Mouse (Mus musculus): ENCODE measurements at regions not wholly inside any gene's neighbourhood (a gene's known extent, or its start where the extent isn't known, plus 50 kb on each side); places are given as distances from the start of the nearest gene placed in this dataset.

DNA sequence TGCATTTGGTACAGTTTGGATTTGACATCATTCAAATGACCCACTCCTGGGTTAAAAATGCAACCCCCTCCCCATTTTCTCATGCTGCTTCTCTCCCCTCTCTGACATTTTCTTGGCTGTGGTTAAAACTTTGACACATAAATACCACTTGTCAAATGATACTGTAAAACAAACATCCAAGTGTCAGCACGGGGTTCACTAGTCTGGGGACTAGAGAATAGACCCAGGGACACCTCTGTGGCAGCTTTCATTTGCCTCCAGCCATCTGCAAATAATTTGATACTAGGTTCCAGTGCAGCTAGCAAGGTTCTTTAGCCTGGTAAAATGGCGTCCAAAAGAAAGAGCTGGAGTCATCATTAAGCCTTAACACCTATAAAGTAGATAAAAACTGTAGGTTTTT is 312.7 kb upstream of the Sfrp2 start:
- Histone ChIP-seq H3K79me2 (replicated peaks; ENCODE audit: control insufficient read depth, extremely low read depth, insufficient read depth, poor library complexity, severe bottlenecking) (no peaks in the 10 kb centered on the region), H3K9me3 (replicated peaks; ENCODE audit: low read length) (no peaks in the 10 kb centered on the region), H3K9ac (ENCODE audit: insufficient read depth, low read depth) (no peak overlapping the region), H3K4me1 (ENCODE audit: control insufficient read depth in 1 of 2, insufficient read depth in 2 of 2) (0 out of 4 replicates have a peak, but pooled peaks cover 0 to 4% of the 10 kb centered on the region in 2 experiments), H3K4me3 (replicated peaks in 1 of 3; ENCODE audit: low read depth in 2 of 3, low read length in 2 of 3, poor library complexity in 1 of 3) (no peak overlapping the region), H3K27ac (ENCODE audit: insufficient read depth, low read depth) (no peak overlapping the region), H3K36me3 (replicated peaks in 1 of 2; ENCODE audit: control insufficient read depth in 1 of 2, insufficient read depth in 1 of 2, low read length in 1 of 2) (no peaks in the 10 kb centered on the region), H3K4me2 (ENCODE audit: insufficient read depth, low read depth, poor library complexity, severe bottlenecking) (no peak overlapping the region), H3K27me3 (replicated peaks) (no peaks in the 10 kb centered on the region)
- dilution Hi-C loops (cut with MboI; ENCODE audit: extremely low pct_ligation_motif_present, extremely low pct_unique_long_range_greater_than_20kb, low sequenced_read_pairs) (no loop called here), in situ Hi-C loops (cut with MboI; ENCODE audit: low pct_ligation_motif_present, low pct_unique_long_range_greater_than_20kb, low sequenced_read_pairs) (no loop called here)
- no peak for DNase-seq (ENCODE audit: extremely low read depth)
- TF ChIP-seq ETS1 (conservative IDR thresholded peaks at IDR 0.05; ENCODE audit: low read depth, low read length) (no peak), ELF1 (IDR thresholded peaks at IDR 0.05; ENCODE audit: low read depth, low read length) (no peak), POLR2A (IDR thresholded peaks at IDR 0.05; ENCODE audit: low read depth, low read length) (no peak), MAZ (IDR thresholded peaks at IDR 0.05; ENCODE audit: low read depth, low read length) (no peak), BHLHE40 (IDR thresholded peaks at IDR 0.05; ENCODE audit: low read depth, low read length) (no peak), ZMIZ1 (IDR thresholded peaks at IDR 0.05; ENCODE audit: low read depth, low read length) (no peak), MAX (IDR thresholded peaks at IDR 0.05; ENCODE audit: low read length) (no peak), MYC (IDR thresholded peaks at IDR 0.05; ENCODE audit: low read depth, low read length) (no peak), TCF12 (IDR thresholded peaks at IDR 0.05; ENCODE audit: low read depth, low read length) (no peak), E2F4 (IDR thresholded peaks at IDR 0.05; ENCODE audit: insufficient replicate concordance, low read depth, low read length) (no peak), MEF2A (IDR thresholded peaks at IDR 0.05; ENCODE audit: borderline replicate concordance, low read depth, low read length) (no peak), SMC3 (IDR thresholded peaks at IDR 0.05; ENCODE audit: low read depth, low read length) (no peak), MAFK (IDR thresholded peaks at IDR 0.05; ENCODE audit: insufficient replicate concordance, low read length) (no peak), JUN (IDR thresholded peaks at IDR 0.05; ENCODE audit: insufficient read depth, low read depth, low read length) (no peak), EP300 (IDR thresholded peaks at IDR 0.05; ENCODE audit: low read length) (no peak), ZKSCAN1 (IDR thresholded peaks at IDR 0.05; ENCODE audit: borderline replicate concordance, low read depth, low read length) (no peak), RAD21 (IDR thresholded peaks at IDR 0.05; ENCODE audit: low read depth, low read length) (no peak)

DNA sequence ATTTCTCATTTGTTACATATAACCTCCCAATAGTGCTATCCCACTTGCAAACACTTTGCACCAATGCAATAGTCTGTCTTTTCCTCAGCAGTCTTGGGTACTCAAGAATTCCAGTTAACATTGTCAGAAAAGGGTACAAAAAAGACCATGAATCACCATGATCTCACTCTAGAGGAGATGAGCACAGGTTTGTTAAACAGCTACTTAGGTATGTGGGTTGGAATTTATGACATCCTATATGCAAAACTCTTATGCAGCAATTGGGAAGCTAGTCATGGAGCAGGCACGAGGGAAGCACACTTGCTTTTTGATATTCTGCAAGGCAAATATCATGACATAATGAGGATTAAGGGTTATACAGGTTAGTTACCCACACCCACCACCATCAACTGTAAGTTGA is 307.7 kb upstream of the Sfrp2 start:
- Histone ChIP-seq H3K27me3 (replicated peaks) (no peaks in the 10 kb centered on the region), H3K79me2 (replicated peaks; ENCODE audit: control insufficient read depth, extremely low read depth, insufficient read depth, poor library complexity, severe bottlenecking) (no peaks in the 10 kb centered on the region), H3K36me3 (replicated peaks in 1 of 2; ENCODE audit: control insufficient read depth in 1 of 2, insufficient read depth in 1 of 2, low read length in 1 of 2) (no peaks in the 10 kb centered on the region), H3K27ac (ENCODE audit: insufficient read depth, low read depth) (no peak overlapping the region), H3K4me2 (ENCODE audit: insufficient read depth, low read depth, poor library complexity, severe bottlenecking) (no peak overlapping the region), H3K4me1 (ENCODE audit: control insufficient read depth in 1 of 2, insufficient read depth in 2 of 2) (0 out of 4 replicates have a peak, but pooled peaks cover 0 to 4% of the 10 kb centered on the region in 2 experiments), H3K4me3 (replicated peaks in 1 of 3; ENCODE audit: low read depth in 2 of 3, low read length in 2 of 3, poor library complexity in 1 of 3) (no peak overlapping the region), H3K9ac (ENCODE audit: insufficient read depth, low read depth) (no peak overlapping the region), H3K9me3 (replicated peaks; ENCODE audit: low read length) (no peaks in the 10 kb centered on the region)
- TF ChIP-seq POLR2A (IDR thresholded peaks at IDR 0.05; ENCODE audit: low read depth, low read length) (no peak), RCOR1 (conservative IDR thresholded peaks at IDR 0.05; ENCODE audit: low read depth, low read length) (no peak), MAZ (IDR thresholded peaks at IDR 0.05; ENCODE audit: low read depth, low read length) (no peak), ZMIZ1 (IDR thresholded peaks at IDR 0.05; ENCODE audit: low read depth, low read length) (no peak), MAX (IDR thresholded peaks at IDR 0.05; ENCODE audit: low read length) (no peak), MAFK (IDR thresholded peaks at IDR 0.05; ENCODE audit: insufficient replicate concordance, low read length) (no peak), GABPA (IDR thresholded peaks at IDR 0.05; ENCODE audit: insufficient replicate concordance, low read depth, low read length) (no peak), POLR2AphosphoS2 (IDR thresholded peaks at IDR 0.05; ENCODE audit: low read depth, low read length) (no peak), ZC3H11A (IDR thresholded peaks at IDR 0.05; ENCODE audit: low read depth, low read length) (no peak), CHD1 (IDR thresholded peaks at IDR 0.05; ENCODE audit: low read depth, low read length) (no peak), BHLHE40 (IDR thresholded peaks at IDR 0.05; ENCODE audit: low read depth, low read length) (no peak), USF2 (conservative IDR thresholded peaks at IDR 0.05; ENCODE audit: low read depth, low read length) (no peak), TBP (conservative IDR thresholded peaks at IDR 0.05; ENCODE audit: low read depth, low read length) (no peak), CHD2 (IDR thresholded peaks at IDR 0.05; ENCODE audit: low read length) (no peak), JUND (conservative IDR thresholded peaks at IDR 0.05; ENCODE audit: low read depth, low read length) (no peak), CTCF (conservative IDR thresholded peaks at IDR 0.05 in 1 of 2, IDR thresholded peaks at IDR 0.05 in 1 of 2; ENCODE audit: low read depth in 2 of 2, low read length in 2 of 2) (no peak), IRF4 (IDR thresholded peaks at IDR 0.05; ENCODE audit: low read depth, low read length) (no peak), NELFE (IDR thresholded peaks at IDR 0.05; ENCODE audit: low read depth, low read length) (no peak), KAT2A (IDR thresholded peaks at IDR 0.05; ENCODE audit: insufficient replicate concordance, low read length) (no peak)
- DNase-seq (ENCODE audit: extremely low read depth): no peak
- dilution Hi-C loops (cut with MboI; ENCODE audit: extremely low pct_ligation_motif_present, extremely low pct_unique_long_range_greater_than_20kb, low sequenced_read_pairs) (no loop called here), in situ Hi-C loops (cut with MboI; ENCODE audit: low pct_ligation_motif_present, low pct_unique_long_range_greater_than_20kb, low sequenced_read_pairs) (no loop called here)

Measured in CH12.LX (cell line).